Mouse (Mus musculus) thymus, adult 2 months (tissue): Measurements from ENCODE around the gene Mical1. TPM values are rescaled to one million over a fixed set of nuclear protein-coding genes. Genes with fewer than 3 reads are reported as not detected.

Experiments
- DNase-seq: peaks from one replicate; pipeline ENCODE4 v3.0.0; 2021
- H3K27ac ChIP-seq: fragments of 200-500 bp; 2 replicates; pipeline ENCODE4 v1.5.1; 2012; ENCODE audit warnings: low read length, control low read depth; ENCODE audit not compliant: control insufficient read depth, insufficient read depth
- H3K27me3 ChIP-seq: fragments of 200-500 bp; 2 replicates; pipeline ENCODE4 v1.6.1; 2012; ENCODE audit warnings: mild to moderate bottlenecking, low read length, moderate library complexity, mixed read lengths; ENCODE audit not compliant: control insufficient read depth, insufficient read depth
- H3K36me3 ChIP-seq: fragments of 200-500 bp; 2 replicates; pipeline ENCODE4 v1.6.1; 2012; ENCODE audit warnings: mild to moderate bottlenecking, low read length, moderate library complexity; ENCODE audit not compliant: control insufficient read depth, insufficient read depth
- H3K4me1 ChIP-seq: fragments of 200-500 bp; replicated peaks from 2 replicates; pipeline ENCODE4 v1.6.1; 2012; ENCODE audit warnings: low read length; ENCODE audit not compliant: control insufficient read depth, insufficient read depth
- H3K4me3 ChIP-seq: fragments of 200-500 bp; 2 replicates; pipeline ENCODE4 v1.5.1; 2012; ENCODE audit warnings: mild to moderate bottlenecking, low read length, control low read depth, moderate library complexity; ENCODE audit not compliant: control insufficient read depth, insufficient read depth
- CTCF ChIP-seq: fragments of 200-500 bp; IDR thresholded peaks from 2 replicates; pipeline ENCODE4 v1.5.1; 2012; ENCODE audit warnings: mild to moderate bottlenecking, control low read depth, low read length, moderate library complexity, borderline replicate concordance; ENCODE audit not compliant: control insufficient read depth, poor library complexity, insufficient read depth; ENCODE audit errors: extremely low read depth
- POLR2A ChIP-seq: fragments of 200-500 bp; IDR thresholded peaks from 2 replicates; pipeline ENCODE4 v1.6.1; 2012; ENCODE audit warnings: mild to moderate bottlenecking, low read length, control low read depth, moderate library complexity; ENCODE audit not compliant: control insufficient read depth, poor library complexity, insufficient read depth; ENCODE audit errors: extremely low read depth
- WGBS: fragments of 180-500 bp; shearing (Covaris S2); methylation state at CpG from one replicate; pipeline ENCODE4 v1.1.7; 2018; 5-methylcytosine and 5-hydroxymethylcytosine counted together
- polyA plus RNA-seq: library from polyadenylated mRNA; depleted of rRNA; stranded (reverse); fragments of >200 nt; gene quantifications from 2 replicates; pipeline ENCODE4 v1.2.3, GENCODE M21; 2012

The Mical1 gene
- polyA plus RNA-seq, 1 experiment = 249 TPM

GRCm38 (mm10) chr10:41461057-41461722 lies 14.9 kb upstream of the Mical1 start:
- 90% methylated on average over 3 of the region's 3 CpGs for WGBS
- no peak overlapping the region for H3K4me3 ChIP-seq
- H3K36me3 ChIP-seq = peaks cover 27% of the 10 kb centered on the region
- no peak for DNase-seq
- no peaks in the 10 kb centered on the region for H3K27me3 ChIP-seq
- H3K27ac ChIP-seq = no peak overlapping the region
- H3K4me1 ChIP-seq = no peaks in the 10 kb centered on the region
- TF ChIP-seq CTCF (no peak), POLR2A (no peak)

- TF ChIP-seq CTCF (no peak), POLR2A (no peak)
- H3K4me3 ChIP-seq = no peak overlapping the region
- WGBS = 97% methylated on average over 15 of the region's 15 CpGs
These were observed 11.6 kb upstream of the Mical1 start for GRCm38 (mm10) chr10:41464401-41464955.

GRCm38 (mm10) chr10:41467325-41467724 lies 8.8 kb upstream of the Mical1 start:
- Histone ChIP-seq H3K27me3 (no peaks in the 10 kb centered on the region), H3K4me1 (peaks cover 5% of the 10 kb centered on the region), H3K4me3 (no peak overlapping the region), H3K36me3 (peaks cover 11% of the 10 kb centered on the region), H3K27ac (no peak overlapping the region)
- no peak for DNase-seq
- 93% methylated on average over 6 of the region's 6 CpGs for WGBS
- no peak for TF ChIP-seq POLR2A
- TF ChIP-seq CTCF = no peak

More at GRCm38 (mm10) chr10:41464401-41464955, 11.6 kb upstream of the Mical1 start:
- Histone ChIP-seq H3K4me1 (no peaks in the 10 kb centered on the region), H3K36me3 (peaks cover 17% of the 10 kb centered on the region), H3K27me3 (no peaks in the 10 kb centered on the region), H3K27ac (no peak overlapping the region)
- no peak for DNase-seq

- H3K27ac ChIP-seq = no peak overlapping the region
- H3K36me3 ChIP-seq = no peaks in the 10 kb centered on the region
- 94% methylated on average over 3 of the region's 3 CpGs for WGBS
- DNase-seq = no peak
- H3K4me3 ChIP-seq = no peak overlapping the region
- peaks cover 25% of the 10 kb centered on the region for H3K4me1 ChIP-seq
- TF ChIP-seq CTCF = no peak
- no peak for TF ChIP-seq POLR2A
- H3K27me3 ChIP-seq = no peaks in the 10 kb centered on the region
These were observed 5.4 kb upstream of the Mical1 start for GRCm38 (mm10) chr10:41470693-41471092.

GRCm38 (mm10) chr10:41472534-41472933 lies 3.6 kb upstream of the Mical1 start:
- Histone ChIP-seq H3K27me3 (no peaks in the 10 kb centered on the region), H3K36me3 (no peaks in the 10 kb centered on the region), H3K27ac (0 out of 2 replicates have a peak overlapping the region, but pooled peaks have one; percentile 3), H3K4me3 (no peak overlapping the region), H3K4me1 (peaks cover 33% of the 10 kb centered on the region)
- no peak for DNase-seq
- TF ChIP-seq POLR2A (no peak), CTCF (no peak)

- Histone ChIP-seq H3K27me3 (no peaks in the 10 kb centered on the region), H3K27ac (0 out of 2 replicates have a peak overlapping the region, but pooled peaks have one; percentile 30), H3K36me3 (no peaks in the 10 kb centered on the region), H3K4me3 (no peak overlapping the region), H3K4me1 (peaks cover 38% of the 10 kb centered on the region)
- no peak for TF ChIP-seq POLR2A
- no peak for TF ChIP-seq CTCF
- DNase-seq = no peak
- 36% methylated on average over 5 of the region's 5 CpGs for WGBS
These were observed 3.1 kb upstream of the Mical1 start for GRCm38 (mm10) chr10:41472962-41473481.
